Mouse (Mus musculus) CD8-positive naive resting alpha-beta T cell, adult 2 months (primary cell): ENCODE results near the gene Mphosph6.

Experiments
- DNase-seq, 2 experiments: peaks; one replicate each; pipeline ENCODE4 v3.0.0; 2022; ENCODE audit warnings: low read depth in 2 of 2, low spot score in 2 of 2

Gene Mphosph6

DNA sequence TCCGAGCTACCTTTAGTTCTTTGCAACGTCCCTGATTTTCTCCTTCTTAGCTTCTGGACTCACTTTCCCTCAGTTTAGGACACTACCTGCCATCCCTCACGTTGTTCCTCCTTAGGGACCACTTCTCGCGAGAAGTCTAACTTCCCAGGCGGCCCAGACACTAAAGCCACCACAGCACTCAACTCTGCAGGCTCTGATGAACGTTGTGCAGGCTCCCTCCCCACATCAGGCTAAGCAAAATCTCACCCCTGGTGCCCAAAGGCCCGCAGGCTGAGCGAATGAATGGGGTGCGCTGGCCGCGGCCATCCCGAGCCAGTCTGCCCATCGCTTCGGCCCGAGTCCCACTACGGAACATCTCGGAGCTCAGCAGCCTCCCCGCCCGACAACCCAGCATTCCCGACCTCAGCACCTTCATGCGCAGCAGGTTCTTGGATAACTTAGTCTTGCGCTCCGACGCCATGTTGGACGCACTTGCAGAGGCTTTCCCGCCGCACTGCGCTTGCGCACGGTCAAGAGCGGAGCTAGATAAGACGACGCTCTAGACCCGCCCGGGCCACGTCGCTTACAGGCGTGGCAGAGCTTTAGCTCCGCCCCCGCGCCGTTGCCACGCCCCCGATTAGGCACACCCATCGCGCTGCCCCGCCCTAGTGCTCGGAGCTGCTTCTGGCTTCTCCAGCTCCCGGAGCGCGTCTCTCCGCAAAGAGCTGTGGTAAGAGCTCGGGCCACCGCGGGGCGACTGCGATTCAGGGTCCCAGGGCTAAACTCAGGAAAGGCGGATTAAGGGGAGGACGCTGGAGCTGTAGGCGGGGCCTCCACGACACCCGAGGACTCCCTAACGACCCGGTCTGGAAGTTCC, at the start of gene Mphosph6:
TSS of gene Mphosph6 (minus strand) at position 501 of the 856 bp plus-strand sequence.
- DNase-seq = peak; percentile 90

DNA sequence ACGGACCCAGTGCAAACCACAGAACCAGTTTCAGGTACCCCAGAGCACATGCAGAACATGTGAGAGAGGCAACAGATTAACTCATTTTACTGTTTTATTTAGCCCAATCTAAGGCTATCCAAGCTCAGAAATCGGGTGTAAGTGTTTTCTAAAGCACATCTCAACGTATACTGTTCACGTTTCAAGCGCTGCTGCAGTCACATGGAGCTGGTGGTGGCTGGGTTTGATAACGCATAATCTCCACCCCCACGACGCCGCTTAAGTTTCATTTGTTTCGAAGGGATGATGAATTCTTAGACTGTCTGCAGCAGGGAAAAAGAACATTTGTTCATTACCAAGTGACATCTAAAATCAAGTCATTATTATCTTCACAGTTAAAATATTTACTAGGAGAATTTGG, 48.7 kb upstream of the Mphosph6 start:
- DNase-seq = no peak

DNA sequence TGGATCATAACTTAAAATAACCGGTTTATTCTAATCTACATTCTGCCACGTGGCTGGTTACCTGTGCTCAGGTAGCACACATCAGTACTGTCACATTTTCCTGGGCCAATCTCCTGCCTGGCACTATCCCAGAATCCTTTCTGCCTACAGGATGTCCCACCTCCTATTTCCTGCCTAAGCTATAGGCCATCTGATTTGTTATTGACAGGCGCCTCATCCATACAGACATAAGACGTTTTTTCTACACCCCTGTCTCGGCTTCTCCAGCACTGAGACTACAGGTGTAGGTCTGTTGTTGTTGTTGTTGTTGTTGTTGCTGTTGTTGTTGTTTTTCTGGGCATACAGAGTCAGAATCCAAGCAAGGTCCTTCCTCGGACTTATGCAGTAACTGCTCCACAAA, 46.1 kb upstream of the Mphosph6 start:
- DNase-seq = no peak

DNA sequence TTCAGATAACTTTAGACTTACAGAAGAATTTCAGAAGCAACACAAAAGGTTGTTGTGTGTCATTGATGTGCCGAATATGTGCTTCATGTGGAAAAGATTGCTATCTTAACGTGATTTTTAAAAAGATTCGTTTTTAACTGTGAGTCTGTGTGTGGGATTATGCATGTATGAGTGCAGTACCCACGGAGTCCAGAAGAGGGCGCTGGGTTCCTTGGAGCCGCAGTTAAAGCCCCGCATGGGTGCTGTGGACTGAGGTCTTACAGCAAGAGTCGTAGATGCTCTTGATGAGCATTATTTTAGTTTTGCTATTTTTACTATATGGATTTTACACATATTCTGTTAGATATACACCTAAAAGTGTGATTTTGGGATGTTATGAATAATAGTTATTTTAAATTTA, 42.0 kb upstream of the Mphosph6 start:
- DNase-seq = no peak

DNA sequence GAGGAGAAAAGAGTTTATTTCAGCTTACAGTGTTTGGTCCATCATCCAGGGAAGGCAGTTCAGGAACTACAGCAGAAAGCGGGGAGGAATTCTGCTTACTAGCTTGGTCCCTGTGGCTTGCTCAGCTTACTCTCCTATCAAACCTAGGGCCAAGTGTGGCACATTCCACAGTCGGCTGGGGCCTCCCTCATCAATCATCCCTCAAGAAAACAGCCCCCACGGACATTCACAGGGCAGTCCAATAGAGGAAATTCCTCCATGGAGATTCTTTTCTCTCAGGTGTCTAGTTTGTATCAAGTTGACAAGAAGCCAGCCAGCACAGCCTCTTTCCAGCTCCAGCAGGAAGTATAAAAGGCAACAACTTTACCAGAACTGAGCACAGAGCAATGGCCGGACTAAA, 11.8 kb upstream of the Mphosph6 start:
- DNase-seq = no peak

DNA sequence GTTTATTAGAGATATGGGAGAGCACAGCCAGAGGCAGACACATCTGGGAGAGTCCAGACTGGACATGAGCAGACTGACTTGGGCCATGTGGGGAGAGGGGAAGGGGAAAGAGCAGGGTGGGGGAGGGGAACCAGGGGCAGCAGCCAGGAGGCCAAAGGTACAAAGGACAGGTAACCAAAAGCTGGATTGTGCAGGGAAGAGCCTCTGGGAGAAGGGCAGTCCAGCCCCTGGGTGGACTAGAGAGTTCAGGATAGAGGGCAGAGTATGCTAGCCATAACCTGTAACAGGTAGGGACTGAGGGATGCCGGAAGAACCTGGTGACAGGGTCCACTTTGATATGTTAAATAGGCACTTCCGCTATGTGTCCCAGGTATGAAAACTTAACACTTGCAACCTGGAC, 8.9 kb upstream of the Mphosph6 start:
- no peak for DNase-seq

DNA sequence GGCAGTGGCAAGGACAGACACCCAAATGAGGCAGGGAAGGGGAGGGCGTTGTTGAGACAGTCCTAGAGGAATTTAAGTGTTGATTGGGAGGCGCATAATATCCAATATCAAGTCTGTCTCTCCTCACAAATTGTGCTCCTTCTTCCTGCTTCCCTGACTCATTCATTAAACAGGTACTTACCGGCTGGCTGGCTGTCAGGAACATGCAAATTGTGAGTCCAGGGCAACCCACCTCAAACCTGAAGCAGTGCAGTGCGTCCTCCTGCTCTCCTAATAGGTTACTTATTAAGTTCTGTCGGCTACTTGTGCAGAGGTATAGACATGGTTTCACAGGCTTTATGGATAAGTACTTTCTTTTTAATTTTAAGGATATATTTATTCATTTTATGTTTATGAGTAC, 3.7 kb upstream of the Mphosph6 start:
- no peak for DNase-seq

DNA sequence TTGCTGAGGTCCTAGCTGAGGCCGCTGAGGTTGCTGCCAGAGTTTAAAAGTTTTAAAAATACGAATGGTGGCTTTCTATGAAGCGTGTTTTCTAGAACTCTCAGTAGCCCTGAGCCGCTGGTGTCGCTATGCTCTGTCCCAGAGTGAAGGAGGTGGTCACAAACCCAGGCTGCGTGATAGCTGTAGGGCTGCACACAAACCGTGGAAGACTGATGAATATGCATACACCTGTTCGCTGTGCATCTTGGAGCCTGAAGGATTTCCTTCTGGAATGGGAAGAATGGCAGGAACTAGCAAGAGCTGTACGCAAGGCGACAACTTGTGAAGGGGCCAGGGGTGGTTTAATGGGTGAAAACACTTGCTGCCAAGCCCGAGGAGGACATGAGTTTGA, 551 bp upstream of the Mphosph6 start:
- no peak for DNase-seq

DNA sequence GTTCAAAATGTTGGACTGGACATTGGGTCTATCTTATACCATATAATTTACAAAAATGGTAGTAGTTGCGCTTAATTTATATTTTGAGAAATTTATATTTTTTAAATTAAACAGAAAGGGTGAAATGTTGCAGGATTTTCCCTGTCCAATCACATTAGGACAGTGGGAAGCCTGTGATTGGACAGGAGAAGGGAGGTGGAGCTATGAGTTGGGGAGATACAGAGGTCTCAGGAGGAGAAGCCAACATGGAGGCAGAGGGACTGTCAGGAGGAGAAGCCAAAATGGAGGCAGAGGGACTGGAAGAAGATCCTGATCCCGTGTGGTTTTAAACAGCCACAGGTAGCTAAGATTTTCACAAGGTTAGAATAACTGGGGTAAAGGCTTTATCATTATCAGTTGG, 3.7 kb downstream of the Mphosph6 start:
- no peak for DNase-seq

DNA sequence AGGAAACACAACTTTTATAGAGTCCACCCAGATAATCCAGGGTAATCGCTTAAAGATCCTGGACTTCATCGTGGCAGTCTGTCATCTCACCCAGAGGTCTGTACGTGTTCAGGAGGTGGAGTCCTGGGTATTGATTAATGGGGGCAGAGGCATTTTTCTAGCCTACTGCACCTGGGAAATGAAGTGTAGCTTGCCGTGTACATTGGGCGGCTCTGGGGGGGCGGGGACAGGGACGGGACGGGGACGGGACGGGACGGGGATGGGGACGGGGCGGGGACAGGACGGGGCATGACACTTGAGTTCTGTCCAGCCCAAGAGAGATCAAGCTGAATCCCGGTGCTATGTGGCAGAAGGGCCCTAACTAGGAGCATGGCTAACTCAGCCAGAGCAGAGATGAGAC, 5.3 kb downstream of the Mphosph6 start:
- DNase-seq = no peak

DNA sequence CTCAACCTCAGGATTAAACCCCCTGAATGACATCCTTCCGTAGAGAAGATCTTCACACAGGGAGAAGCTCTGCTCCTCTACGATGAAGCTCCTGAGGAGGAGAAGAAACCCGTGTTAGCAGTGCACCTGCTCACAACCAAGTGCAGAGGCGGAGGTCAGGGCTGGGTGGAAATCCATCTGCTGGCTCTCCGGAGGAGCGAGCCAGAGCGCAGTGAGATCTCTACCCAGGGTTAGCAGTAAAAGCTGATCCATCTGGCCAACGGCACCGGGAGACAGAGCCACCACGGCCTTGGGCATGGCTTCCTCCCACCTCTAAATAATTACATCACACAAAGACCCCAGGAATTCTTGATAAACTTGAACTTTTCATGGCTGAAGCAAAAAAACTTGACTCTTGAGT, 7.2 kb downstream of the Mphosph6 start:
- DNase-seq = no peak

DNA sequence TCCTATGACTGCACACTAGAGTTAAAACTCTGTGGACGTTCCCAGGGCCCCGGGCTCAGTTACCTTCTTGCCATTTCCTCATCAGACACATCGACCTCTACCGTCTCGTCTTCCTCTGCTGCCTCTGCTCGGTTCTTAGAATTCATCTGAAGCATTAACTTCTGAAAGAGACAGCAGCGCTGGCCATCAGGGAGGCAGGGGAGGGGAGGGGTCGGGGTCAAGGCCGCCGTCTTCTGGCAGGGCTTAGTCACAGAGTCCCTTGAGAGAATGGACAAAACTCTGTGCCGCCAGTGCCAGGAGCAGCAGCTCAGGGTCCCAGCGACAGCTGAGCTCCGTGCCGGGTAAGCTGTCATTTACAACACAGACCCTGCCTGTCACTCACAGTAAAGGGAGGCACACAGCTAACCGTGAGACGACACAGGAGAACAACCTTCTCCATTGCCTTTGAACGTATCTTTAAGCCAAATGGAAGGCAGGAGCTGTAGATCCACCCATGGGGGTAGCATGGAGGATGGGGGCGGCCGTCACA, 9.1 kb downstream of the Mphosph6 start:
- DNase-seq = no peak

DNA sequence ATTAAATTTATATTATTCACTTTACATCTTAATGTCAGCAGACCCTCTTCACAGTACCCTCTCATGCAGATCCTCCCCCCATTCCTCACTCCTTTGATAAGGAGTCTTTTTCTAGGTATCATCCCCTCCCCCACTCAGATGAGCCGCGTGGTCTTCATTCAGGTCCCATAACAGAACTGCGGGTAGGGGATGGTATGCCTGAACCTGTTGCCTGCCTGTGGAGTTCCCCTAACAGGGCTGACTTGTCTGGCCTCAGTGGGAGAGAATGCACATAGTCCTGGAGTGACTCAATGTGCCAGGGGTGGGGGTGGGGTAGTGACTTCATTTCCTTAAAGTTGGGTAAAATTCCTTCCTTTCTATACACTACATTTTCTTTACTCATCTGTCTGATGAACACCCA, 15.3 kb downstream of the Mphosph6 start:
- no peak for DNase-seq

DNA sequence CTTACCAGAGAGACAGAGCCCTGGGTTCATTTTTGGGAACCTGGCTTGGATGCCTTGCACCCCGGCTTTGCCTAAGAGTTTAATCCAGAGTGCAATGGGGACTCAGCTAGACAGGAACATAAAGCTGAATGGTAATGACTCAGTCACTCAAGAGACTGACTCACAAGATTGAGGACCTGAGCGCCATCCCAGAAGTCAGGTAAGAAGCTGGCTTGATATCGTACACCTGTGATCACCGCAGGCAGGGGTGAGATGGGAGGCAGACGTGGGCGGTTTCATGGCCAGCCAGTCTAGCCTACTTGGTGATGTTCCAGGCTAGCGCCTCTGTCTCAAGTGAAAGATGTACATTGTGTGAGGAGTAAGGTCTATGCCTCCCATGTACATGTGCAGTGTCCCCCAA, 18.7 kb downstream of the Mphosph6 start:
- no peak for DNase-seq

DNA sequence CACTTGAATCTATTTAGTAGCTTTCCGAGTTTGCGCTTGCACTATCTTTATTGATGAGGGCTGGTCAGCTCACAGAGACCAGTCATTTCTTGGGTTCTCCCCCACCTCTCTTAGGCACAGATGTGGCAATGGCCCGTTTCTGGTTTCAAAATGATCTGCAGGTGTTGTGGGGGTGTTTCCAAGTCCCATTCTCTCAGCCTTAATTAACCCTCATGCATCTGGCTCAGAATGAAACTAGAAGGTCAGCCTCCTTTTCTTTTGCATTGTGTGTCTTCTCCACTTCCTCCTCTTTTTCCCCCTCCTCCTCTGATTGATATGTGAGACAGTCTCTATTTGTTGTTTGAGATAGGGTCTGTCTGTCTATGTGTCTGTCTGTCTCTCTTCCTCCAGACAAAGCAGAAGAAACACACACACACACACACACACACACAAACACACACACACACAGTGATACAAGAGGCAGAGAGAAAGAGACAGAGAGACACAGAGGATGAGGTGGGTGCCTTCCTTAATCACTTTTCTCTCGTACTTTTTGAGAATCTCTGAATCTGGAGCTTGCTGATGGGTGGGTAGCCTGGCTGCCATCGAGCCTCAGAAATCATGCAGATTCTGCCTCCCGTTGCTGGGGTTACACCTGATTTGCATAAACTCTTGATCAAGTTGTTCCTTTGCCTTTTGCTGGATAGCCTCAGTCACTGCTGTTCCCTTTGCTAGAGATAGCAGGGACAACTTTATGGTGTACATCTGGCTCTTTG, 20.2 kb downstream of the Mphosph6 start:
- no peak for DNase-seq

DNA sequence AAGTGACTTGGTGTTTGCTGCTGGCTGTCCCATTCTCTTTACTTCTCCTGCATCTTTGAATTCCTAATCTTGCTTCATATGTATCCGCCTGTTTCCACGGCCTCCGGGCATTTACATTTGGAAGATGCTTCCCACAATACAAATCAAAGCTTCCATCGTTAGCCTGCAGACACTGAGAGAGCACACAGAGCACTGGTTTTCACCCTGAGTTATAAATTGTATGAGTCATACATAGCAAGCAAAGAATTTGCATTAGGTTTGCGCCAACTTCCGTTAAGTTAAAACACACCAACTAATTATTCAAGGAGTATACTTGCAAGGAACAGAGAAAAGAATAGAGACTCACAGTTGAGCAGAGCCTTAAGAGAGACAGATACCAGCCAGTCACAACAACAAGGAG, 22.4 kb downstream of the Mphosph6 start:
- no peak for DNase-seq

DNA sequence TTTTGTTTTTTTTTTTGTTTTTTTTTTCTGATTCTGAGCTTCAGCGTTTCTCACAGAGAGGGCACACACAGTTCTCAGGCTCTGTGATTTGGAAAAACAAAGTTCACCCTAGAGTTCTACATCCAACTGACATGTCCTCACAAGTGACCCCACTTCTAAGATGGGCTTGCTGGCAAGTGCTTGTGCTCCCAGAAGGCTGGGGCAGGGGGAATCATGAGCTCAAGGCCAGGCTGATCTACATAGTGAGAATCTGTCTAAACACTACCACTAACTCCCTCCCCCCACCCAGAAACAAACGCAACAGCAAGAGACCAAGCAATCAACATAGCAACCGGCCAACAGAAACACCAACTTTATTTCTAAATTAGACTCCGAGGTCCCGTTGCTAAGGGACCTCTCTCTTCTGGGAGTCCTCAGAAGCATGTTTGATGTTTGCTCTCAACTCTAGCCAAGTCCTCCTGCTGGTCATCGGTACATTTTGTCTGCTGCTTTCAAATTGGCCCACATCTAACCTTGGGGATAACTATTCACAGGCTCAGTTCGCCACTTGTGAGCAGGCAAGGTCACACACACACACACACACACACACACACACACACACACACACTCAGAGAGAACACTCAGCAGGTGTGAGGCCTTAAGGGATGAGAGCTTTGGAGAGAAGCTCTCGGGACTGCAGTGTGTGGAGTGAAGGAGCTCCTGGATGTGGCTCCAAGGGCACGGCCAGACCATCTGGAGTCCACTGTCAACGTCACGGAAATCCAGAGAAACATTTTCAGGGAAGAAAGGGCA, 23.0 kb downstream of the Mphosph6 start:
- DNase-seq = no peak

DNA sequence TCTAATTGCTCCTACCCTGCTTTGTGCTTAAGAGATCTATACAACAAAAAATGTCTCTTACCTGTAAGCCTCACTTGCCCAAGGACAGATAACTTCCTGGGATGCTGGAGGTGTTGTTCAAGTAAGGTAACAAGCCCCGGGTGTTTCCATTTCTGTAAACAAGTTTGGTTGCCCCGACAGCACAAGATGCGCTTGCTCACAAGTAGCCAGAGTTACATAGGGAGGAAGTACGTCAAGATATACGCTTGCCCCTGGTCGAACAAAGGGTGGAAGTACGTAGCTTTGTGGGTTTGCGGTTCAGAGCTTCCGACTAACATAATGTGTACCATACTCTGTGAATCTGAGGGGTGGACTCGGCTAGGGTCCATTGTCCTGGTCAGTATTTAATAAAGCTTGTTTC, 25.7 kb downstream of the Mphosph6 start:
- no peak for DNase-seq

DNA sequence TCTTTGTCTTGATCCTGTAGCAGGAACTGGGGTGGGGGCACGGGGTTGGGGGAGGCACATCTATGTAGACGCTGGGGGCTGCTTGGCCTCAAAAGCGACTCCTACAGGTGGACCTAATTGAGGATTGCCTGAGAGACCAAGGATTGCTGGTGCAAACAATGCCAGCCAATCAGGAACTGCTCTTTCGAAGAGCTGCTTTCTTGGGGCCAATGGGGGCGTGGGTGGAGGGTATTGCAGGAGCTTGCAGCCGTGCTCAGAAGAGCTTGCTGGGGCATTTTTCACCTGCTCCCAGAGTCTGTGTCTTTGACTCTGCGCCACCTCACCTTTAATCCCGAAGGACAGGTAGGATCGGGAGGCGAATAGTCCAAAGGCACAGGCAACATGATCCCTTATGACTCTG, 26.1 kb downstream of the Mphosph6 start:
- DNase-seq = no peak

DNA sequence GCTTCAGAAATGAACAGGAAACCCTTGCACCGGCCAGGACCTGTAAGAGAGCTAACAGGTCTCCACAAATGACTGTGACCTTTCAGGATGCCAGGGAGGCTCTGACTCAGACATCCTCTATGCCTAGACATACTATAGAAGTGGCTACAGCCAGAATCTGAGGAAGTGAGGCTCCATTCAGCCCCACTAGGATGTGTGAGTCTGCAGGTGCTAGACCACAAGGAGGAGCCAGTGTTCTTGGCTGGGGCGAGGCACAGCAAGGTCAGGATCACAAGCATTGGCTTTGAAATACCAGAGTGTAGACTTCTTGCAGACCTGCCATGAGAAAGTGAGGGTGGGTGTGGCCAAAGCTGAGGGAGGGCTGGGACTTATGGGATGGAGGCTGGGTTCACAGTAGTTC, 29.1 kb downstream of the Mphosph6 start:
- no peak for DNase-seq

DNA sequence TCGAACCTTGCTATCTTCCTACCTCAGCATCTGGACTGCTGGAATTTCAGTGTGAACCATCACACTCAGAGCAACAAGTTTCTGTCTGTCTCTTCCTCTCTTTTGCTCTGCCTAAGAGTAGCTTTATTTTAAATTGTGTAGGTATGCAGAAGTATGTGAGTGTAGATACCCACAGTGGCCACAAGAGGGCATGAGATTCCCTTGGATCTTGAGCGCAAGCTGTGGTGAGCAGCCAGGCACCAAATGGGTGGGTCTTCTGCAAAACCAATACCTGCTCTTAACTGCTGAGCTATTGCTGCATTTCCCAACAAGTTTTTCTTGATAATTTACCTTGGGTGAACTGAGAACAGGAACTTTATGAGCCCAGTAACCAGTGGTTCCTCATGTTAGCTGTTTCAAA, 29.6 kb downstream of the Mphosph6 start:
- DNase-seq = no peak
